ENCODE assay signal across 9 mouse cellular contexts in genomic region chr6:87997706-87998265, GRCm38 (mm10). TPM values are rescaled to one million over a fixed set of nuclear protein-coding genes. Genes with fewer than 3 reads are reported as not detected.
DNase-seq lines count a peak whose midpoint lies in the region; ATAC-seq and TF ChIP-seq lines count a peak whose summit lies in the region.
"Had no signal": no experiment of that assay in that cellular context is flagged by ENCODE, and none has a peak within 500 bp of the region (broad histone marks: within the 10 kb centered on the region; RNA-seq: fewer than 3 reads in every experiment).

No protein-coding gene starts in this region.

- no peak overlapping the region for H3K9ac ChIP-seq in embryonic facial prominence, embryonic 14.5 days (ENCODE audit: low read depth, low read length)
- no peak overlapping the region for H3K9ac ChIP-seq in lung, embryonic 14.5 days
- H3K9ac ChIP-seq: embryonic facial prominence, embryonic 15.5 days had no signal

- H3K27ac ChIP-seq in embryonic facial prominence, embryonic 14.5 days (replicated peaks; ENCODE audit: low read depth, low read length): no peak overlapping the region
- no peak overlapping the region for H3K27ac ChIP-seq in lung, embryonic 14.5 days (ENCODE audit: low read depth)
- H3K27ac ChIP-seq in olfactory bulb, adult 2 months (ENCODE audit: insufficient read depth, low read depth, low read length): no peak overlapping the region
- H3K27ac ChIP-seq: embryonic facial prominence, embryonic 15.5 days had no signal

- peaks cover 13% of the 10 kb centered on the region for H3K4me1 ChIP-seq in embryonic facial prominence, embryonic 14.5 days (ENCODE audit: control insufficient read depth, insufficient read depth, low read length)
- H3K4me1 ChIP-seq in lung, embryonic 14.5 days (ENCODE audit: insufficient read depth): 0 out of 2 replicates have a peak, but pooled peaks cover 4% of the 10 kb centered on the region
- peaks cover 13% of the 10 kb centered on the region for H3K4me1 ChIP-seq in olfactory bulb, adult 2 months (ENCODE audit: control insufficient read depth, insufficient read depth, low read length)

- TF ChIP-seq POLR2A in olfactory bulb, adult 2 months (IDR thresholded peaks at IDR 0.05; ENCODE audit: insufficient read depth, low read depth, low read length): no peak

- intact Hi-C loops in heart, postnatal 14 days (cut with DNase I): loop anchor here (1.0 to 5.0 kb wide), 3 partner anchors 90 to 235 kb away; partner anchors contain the start of gene Copg1

- TF ChIP-seq CTCF in lung, embryonic 14.5 days (IDR thresholded peaks at IDR 0.05; ENCODE audit: low read depth): peak; percentile 79
- TF ChIP-seq CTCF in olfactory bulb, adult 2 months (IDR thresholded peaks at IDR 0.05; ENCODE audit: insufficient read depth, low read depth, low read length): peak; percentile 20; the same call in 1 of the 2 replicates

- WGBS in embryonic facial prominence, embryonic 14.5 days: 61% methylated on average over 7 of the region's 7 CpGs
- 48% methylated on average over 7 of the region's 7 CpGs for WGBS in lung, embryonic 14.5 days
- 65% methylated on average over 7 of the region's 7 CpGs for WGBS in olfactory bulb, adult 2 months

- H3K27me3 ChIP-seq in embryonic facial prominence, embryonic 14.5 days (replicated peaks; ENCODE audit: control insufficient read depth, insufficient read depth, low read length): no peaks in the 10 kb centered on the region
- no peaks in the 10 kb centered on the region for H3K27me3 ChIP-seq in lung, embryonic 14.5 days (ENCODE audit: insufficient read depth, low read length)
- H3K27me3 ChIP-seq: embryonic facial prominence, embryonic 15.5 days had no signal

- ATAC-seq in embryonic facial prominence, embryonic 14.5 days (ENCODE audit: low read depth): peak; percentile 37; the same call in 1 of the 2 replicates
- peak; percentile 40; the same call in 1 of the 2 replicates for ATAC-seq in lung, embryonic 14.5 days (ENCODE audit: insufficient read depth)

- no peaks in the 10 kb centered on the region for H3K9me3 ChIP-seq in embryonic facial prominence, embryonic 14.5 days (ENCODE audit: control insufficient read depth, low read length)
- no peaks in the 10 kb centered on the region for H3K9me3 ChIP-seq in lung, embryonic 14.5 days (ENCODE audit: low read depth, low read length)
- H3K9me3 ChIP-seq: embryonic facial prominence, embryonic 15.5 days had no signal

- H3K4me2 ChIP-seq in embryonic facial prominence, embryonic 14.5 days (ENCODE audit: low read depth, low read length): no peak overlapping the region
- no peak overlapping the region for H3K4me2 ChIP-seq in lung, embryonic 14.5 days
- H3K4me2 ChIP-seq: embryonic facial prominence, embryonic 15.5 days had no signal

- no peak overlapping the region for H3K4me3 ChIP-seq in embryonic facial prominence, embryonic 14.5 days (ENCODE audit: low read depth, low read length)
- no peak overlapping the region for H3K4me3 ChIP-seq in lung, embryonic 14.5 days (ENCODE audit: low read depth, low read length)
- H3K4me3 ChIP-seq in olfactory bulb, adult 2 months (ENCODE audit: insufficient read depth, low read depth, low read length): no peak overlapping the region
- H3K4me3 ChIP-seq: embryonic facial prominence, embryonic 15.5 days had no signal

- peak; percentile 64 for DNase-seq in CD4-positive helper T cell, adult 2 months (ENCODE audit: low read depth, low spot score)
- DNase-seq in adrenal gland, postnatal 36 days: peak; percentile 81 to 83
- peak; percentile 61 for DNase-seq in embryonic facial prominence, embryonic 14.5 days (ENCODE audit: low spot score)
- DNase-seq in heart, postnatal 14 days: peak; percentile 76 to 84
- peak; percentile 68 to 93 for DNase-seq in layer of hippocampus, adult 18-20 months (ENCODE audit: low spot score in 2 of 2)
- DNase-seq in lung, embryonic 14.5 days: peak; percentile 85
- peak; percentile 24 to 27 for DNase-seq in thymus, adult 18-20 months

- peaks cover 38% of the 10 kb centered on the region for H3K36me3 ChIP-seq in embryonic facial prominence, embryonic 14.5 days (ENCODE audit: control insufficient read depth, insufficient read depth, low read length)
- H3K36me3 ChIP-seq in lung, embryonic 14.5 days (ENCODE audit: insufficient read depth): peaks cover 41% of the 10 kb centered on the region

RNA-seq across cellular contexts. Expression of gene H1fx, which starts 16.3 kb away (rescaled TPM):
- 10 to 100 TPM; 11.1 to 11.2 TPM for total RNA-seq in adrenal gland, postnatal 36 days (2021)
- 28.7 and 33.0 TPM in 2 replicates for polyA plus RNA-seq in embryonic facial prominence, embryonic 14.5 days (2014; fragmentation: Nextera tagmentation; extraction: Ambion mirVana)
- 1 to 10 TPM; 6.5 to 7.1 TPM for total RNA-seq in heart, postnatal 14 days (2021)
- 10 to 100 TPM; 68.5 to 69.6 TPM for total RNA-seq in layer of hippocampus, adult 18-20 months (2021)
- polyA plus RNA-seq in lung, embryonic 14.5 days (2014; fragmentation: Nextera tagmentation; extraction: Ambion mirVana): 62.9 and 74.4 TPM in 2 replicates
- not detected in 2 replicates for polyA plus RNA-seq in olfactory bulb, adult 2 months (2012; ENCODE audit: insufficient read depth, insufficient read length, low replicate concordance, missing spikeins)

RNA-seq across cellular contexts. Expression of gene Rab7, which starts 47.3 kb away (rescaled TPM):
- total RNA-seq in adrenal gland, postnatal 36 days (2021): 100 to 1,000 TPM; 311 to 361 TPM
- 240 and 244 TPM in 2 replicates for polyA plus RNA-seq in embryonic facial prominence, embryonic 14.5 days (2014; fragmentation: Nextera tagmentation; extraction: Ambion mirVana)
- 100 to 1,000 TPM; 265 to 272 TPM for total RNA-seq in heart, postnatal 14 days (2021)
- 100 to 1,000 TPM; 322 to 329 TPM for total RNA-seq in layer of hippocampus, adult 18-20 months (2021)
- 216 and 218 TPM in 2 replicates for polyA plus RNA-seq in lung, embryonic 14.5 days (2014; fragmentation: Nextera tagmentation; extraction: Ambion mirVana)
- polyA plus RNA-seq in olfactory bulb, adult 2 months (2012; ENCODE audit: insufficient read depth, insufficient read length, low replicate concordance, missing spikeins): 304 TPM in 1 of 2 replicates, not detected in the other

Comparison
In these comparisons a context has a peak if more than half of its experiments do, and no peak if none do; other contexts are left out.
1. DNase-seq: peak in every context shown above with its lines; median percentile 85 in lung, embryonic 14.5 days; 82 in adrenal gland, postnatal 36 days; 80 in layer of hippocampus, adult 18-20 months; 80 in heart, postnatal 14 days; 64 in CD4-positive helper T cell, adult 2 months; 61 in embryonic facial prominence, embryonic 14.5 days; 26 in thymus, adult 18-20 months.
2. RNA of gene H1fx, which starts 16.3 kb away (total RNA-seq): 68.5 to 69.6 TPM in layer of hippocampus, adult 18-20 months; 11.1 to 11.2 TPM in adrenal gland, postnatal 36 days and 6.5 to 7.1 TPM in heart, postnatal 14 days; every median in the first group is over 4 times any median in the second.